ENCODE assay signal across 24 mouse cellular contexts in genomic region chr12:34087292-34087942, GRCm38 (mm10).
DNase-seq lines count a peak whose midpoint lies in the region; ATAC-seq and TF ChIP-seq lines count a peak whose summit lies in the region.
"Had no signal": no experiment of that assay in that cellular context is flagged by ENCODE, and none has a peak within 500 bp of the region (broad histone marks: within the 10 kb centered on the region; RNA-seq: fewer than 3 reads in every experiment).

No protein-coding gene starts in this region.

- 57% methylated on average over 2 of the region's 2 CpGs for WGBS in lung, embryonic 15.5 days
- WGBS in embryonic facial prominence, embryonic 10.5 days: 73% methylated on average over 2 of the region's 2 CpGs
- WGBS in limb, embryonic 14.5 days: 26% methylated on average over 2 of the region's 2 CpGs

- TF ChIP-seq POLR2A in limb, embryonic 14.5 days (IDR thresholded peaks at IDR 0.05; ENCODE audit: borderline replicate concordance, extremely low read depth, insufficient read depth, insufficient read length): no peak

- H3K4me3 ChIP-seq in lung, embryonic 15.5 days: no peak overlapping the region
- H3K4me3 ChIP-seq in embryonic facial prominence, embryonic 10.5 days: no peak overlapping the region
- no peak overlapping the region for H3K4me3 ChIP-seq in limb, embryonic 14.5 days (replicated peaks; ENCODE audit: low read length)
- H3K4me3 ChIP-seq: heart, embryonic 10.5 days; hindbrain, embryonic 15.5 days; neural tube, embryonic 15.5 days; stomach, embryonic 15.5 days had no signal

- H3K36me3 ChIP-seq in lung, embryonic 15.5 days: no peaks in the 10 kb centered on the region
- H3K36me3 ChIP-seq in embryonic facial prominence, embryonic 10.5 days (replicated peaks): no peaks in the 10 kb centered on the region
- H3K36me3 ChIP-seq in limb, embryonic 14.5 days (ENCODE audit: control insufficient read depth, insufficient read depth, low read length): no peaks in the 10 kb centered on the region
- H3K36me3 ChIP-seq: heart, embryonic 10.5 days; hindbrain, embryonic 15.5 days; neural tube, embryonic 15.5 days; stomach, embryonic 15.5 days had no signal

- H3K4me2 ChIP-seq in lung, embryonic 15.5 days: no peak overlapping the region
- no peak overlapping the region for H3K4me2 ChIP-seq in limb, embryonic 14.5 days (replicated peaks; ENCODE audit: low read depth, low read length, severe bottlenecking)
- H3K4me2 ChIP-seq: hindbrain, embryonic 15.5 days; liver, embryonic 11.5 days; neural tube, embryonic 15.5 days; stomach, embryonic 15.5 days had no signal

- no peak overlapping the region for H3K27ac ChIP-seq in lung, embryonic 15.5 days
- H3K27ac ChIP-seq in embryonic facial prominence, embryonic 10.5 days (replicated peaks): no peak overlapping the region
- H3K27ac ChIP-seq in limb, embryonic 14.5 days (replicated peaks; ENCODE audit: low read depth, low read length): no peak overlapping the region
- H3K27ac ChIP-seq: heart, embryonic 10.5 days; hindbrain, embryonic 15.5 days; kidney, postnatal 0 days; macrophage; neural tube, embryonic 15.5 days; stomach, embryonic 15.5 days had no signal

- no peaks in the 10 kb centered on the region for H3K4me1 ChIP-seq in lung, embryonic 15.5 days
- peaks cover 6% of the 10 kb centered on the region; the same call in 1 of the 2 replicates for H3K4me1 ChIP-seq in embryonic facial prominence, embryonic 10.5 days
- H3K4me1 ChIP-seq in limb, embryonic 14.5 days (ENCODE audit: control insufficient read depth, insufficient read depth, low read length): peaks cover 7% of the 10 kb centered on the region
- H3K4me1 ChIP-seq: heart, embryonic 10.5 days; hindbrain, embryonic 15.5 days; neural tube, embryonic 15.5 days; stomach, embryonic 15.5 days had no signal

- H3K27me3 ChIP-seq in lung, embryonic 15.5 days: no peaks in the 10 kb centered on the region
- H3K27me3 ChIP-seq in embryonic facial prominence, embryonic 10.5 days (replicated peaks; ENCODE audit: low read depth, poor library complexity, severe bottlenecking): no peaks in the 10 kb centered on the region
- H3K27me3 ChIP-seq in limb, embryonic 14.5 days (ENCODE audit: control insufficient read depth, insufficient read depth, low read length): no peaks in the 10 kb centered on the region
- H3K27me3 ChIP-seq: hindbrain, embryonic 15.5 days; neural tube, embryonic 15.5 days; stomach, embryonic 15.5 days had no signal

- no peaks in the 10 kb centered on the region for H3K9me3 ChIP-seq in lung, embryonic 15.5 days
- no peaks in the 10 kb centered on the region for H3K9me3 ChIP-seq in embryonic facial prominence, embryonic 10.5 days
- H3K9me3 ChIP-seq in limb, embryonic 14.5 days (ENCODE audit: control insufficient read depth, low read length): no peaks in the 10 kb centered on the region
- H3K9me3 ChIP-seq: heart, embryonic 10.5 days; hindbrain, embryonic 15.5 days; neural tube, embryonic 15.5 days; stomach, embryonic 15.5 days had no signal

- intact Hi-C loops in left cerebral cortex, postnatal 36 days (cut with DNase I): no loop called here

- no peak overlapping the region for H3K9ac ChIP-seq in lung, embryonic 15.5 days
- no peak overlapping the region for H3K9ac ChIP-seq in limb, embryonic 14.5 days (ENCODE audit: low read depth, low read length, severe bottlenecking)
- H3K9ac ChIP-seq: hindbrain, embryonic 15.5 days; liver, postnatal 0 days; neural tube, embryonic 15.5 days; stomach, embryonic 15.5 days had no signal

- peak; percentile 75 for ATAC-seq in lung, embryonic 15.5 days (ENCODE audit: borderline replicate concordance, extremely low read depth, low FRiP score, low TSS enrichment)
- ATAC-seq in limb, embryonic 14.5 days (ENCODE audit: low FRiP score, low read depth): 0 out of 2 replicates have a peak, but pooled peaks have one; percentile 30
- ATAC-seq: forebrain, embryonic 16.5 days; liver, postnatal 0 days had no signal

- DNase-seq in embryo, embryonic 11.5 days (ENCODE audit: low read depth, low spot score): peak; percentile 5
- no peak for DNase-seq in embryo, embryonic 10 days (ENCODE audit: low spot score)
- no peak for DNase-seq in lung, postnatal 36 days
- peak; percentile 24 for DNase-seq in embryonic facial prominence, embryonic 10.5 days (ENCODE audit: low spot score)
- peak; percentile 65 for DNase-seq in limb, embryonic 14.5 days (ENCODE audit: low spot score)
- no peak for DNase-seq in left cerebral cortex, postnatal 36 days (ENCODE audit: low spot score in 2 of 2)
- DNase-seq in layer of hippocampus, postnatal 25 days (ENCODE audit: extremely low spot score in 1 of 2, low spot score in 1 of 2): no peak
- DNase-seq: adrenal gland, postnatal 36 days; cerebellum, adult 11 months; cerebellum, adult 9-11 months; gastrocnemius, postnatal 36 days; kidney, adult 2 months; liver, postnatal 0 days; right cerebral cortex, adult 18-20 months; right cerebral cortex, postnatal 4 days had no signal

Comparison
In these comparisons a context has a peak if more than half of its experiments do, and no peak if none do; other contexts are left out.
1. DNase-seq: peak in embryo, embryonic 11.5 days (single experiment), embryonic facial prominence, embryonic 10.5 days (single experiment) and limb, embryonic 14.5 days (single experiment); none in embryo, embryonic 10 days (single experiment), lung, postnatal 36 days (single experiment), left cerebral cortex, postnatal 36 days (0 of 2) and layer of hippocampus, postnatal 25 days (0 of 2).